Mouse (Mus musculus): ENCODE measurements around the gene Pnpo. TPM values are rescaled to one million over a fixed set of nuclear protein-coding genes. Genes with fewer than 3 reads are reported as not detected.

The Pnpo gene
- polyA plus RNA-seq, 1 experiment from 2014 or later: 15.6 TPM

Other genes with a start within 250 kb of the Pnpo start
- 14.2 to 28.6 TPM (median 20.6 TPM) in 3 replicates for gene Snx11, start 166.4 kb downstream of the Pnpo start, polyA plus RNA-seq (2018)
- 40.5 to 73.7 TPM (median 45.0 TPM) in 3 replicates for gene Cbx1, start 154.9 kb downstream of the Pnpo start, polyA plus RNA-seq (2018)
- gene Nfe2l1, start 114.0 kb downstream of the Pnpo start, polyA plus RNA-seq (2018): 85.5 to 118 TPM (median 95.5 TPM) in 3 replicates
- 11.9 to 23.0 TPM (median 16.0 TPM) in 3 replicates for gene Copz2, start 94.1 kb downstream of the Pnpo start, polyA plus RNA-seq (2018)
- gene Cdk5rap3, start 27.5 kb downstream of the Pnpo start, polyA plus RNA-seq (2018): 15.0 to 17.0 TPM (median 16.0 TPM) in 3 replicates
- 0.19 TPM in 1 of 3 replicates, not detected in the others for gene Prr15l, start 15.9 kb downstream of the Pnpo start, polyA plus RNA-seq (2018)
- 10.9 to 20.7 TPM (median 12.1 TPM) in 3 replicates for gene Sp2, start 39.0 kb upstream of the Pnpo start, polyA plus RNA-seq (2018)
- 0.09 TPM in 1 of 3 replicates, not detected in the others for gene Sp6, start 69.4 kb upstream of the Pnpo start, polyA plus RNA-seq (2018)
- gene Scrn2, start 86.0 kb upstream of the Pnpo start, polyA plus RNA-seq (2018): 0.57 to 3.6 TPM (median 1.3 TPM) in 3 replicates
- 0.17 TPM in 1 of 3 replicates, not detected in the others for gene Lrrc46, start 97.4 kb upstream of the Pnpo start, polyA plus RNA-seq (2018)
- gene Mrpl10, start 97.6 kb upstream of the Pnpo start, polyA plus RNA-seq (2018): 25.6 to 38.5 TPM (median 31.8 TPM) in 3 replicates
- 6.4 to 9.7 TPM (median 9.5 TPM) in 3 replicates for gene Osbpl7, start 106.6 kb upstream of the Pnpo start, polyA plus RNA-seq (2018)
- gene Tbx21, start 171.3 kb upstream of the Pnpo start, polyA plus RNA-seq (2018): 0.09 TPM in 1 of 3 replicates, not detected in the others
- 21.0 to 27.3 TPM (median 25.6 TPM) in 3 replicates for gene Tbkbp1, start 207.5 kb upstream of the Pnpo start, polyA plus RNA-seq (2018)
- 63.7 to 139 TPM (median 123 TPM) in 3 replicates for gene Kpnb1, start 243.9 kb upstream of the Pnpo start, polyA plus RNA-seq (2018)

All from macrophage (primary cell).